Mouse (Mus musculus): Measurements from ENCODE around the gene Tmem235.

Gene Tmem235

DNA sequence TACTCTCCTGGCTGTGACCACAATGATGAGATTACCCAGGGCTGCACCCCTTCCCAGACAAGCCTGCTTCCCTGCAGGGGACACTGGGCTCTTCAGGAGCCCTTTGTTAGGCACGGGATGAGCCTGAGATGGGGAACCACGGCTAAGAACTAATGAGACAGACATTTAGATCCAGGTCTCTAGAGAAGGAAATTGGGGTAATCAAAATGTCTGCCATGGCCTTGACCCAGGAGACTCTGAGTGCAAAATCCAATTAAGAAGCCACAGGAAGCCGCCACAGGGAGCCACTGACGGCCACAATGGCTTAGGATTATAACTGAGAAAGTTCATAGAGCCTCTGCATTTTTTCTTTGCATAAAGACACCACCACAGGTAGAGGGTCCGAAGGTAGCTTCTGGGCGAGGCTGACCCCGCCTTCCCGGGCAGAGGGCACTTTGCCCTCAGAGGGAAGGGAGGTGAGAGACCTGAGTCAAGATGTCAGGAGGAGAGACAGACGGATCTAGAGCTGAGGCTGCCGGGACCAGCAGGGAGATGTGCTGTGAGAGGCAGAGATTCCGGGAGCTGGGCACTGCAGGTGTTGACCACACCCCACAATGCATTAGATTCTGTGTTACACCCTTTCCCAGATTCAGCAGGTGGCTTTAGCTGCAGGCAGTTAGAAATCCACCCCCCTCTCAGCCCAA is 2.8 kb downstream of the Tmem235 start:
- DNase-seq (ENCODE audit: extremely low spot score, low read depth, low spot score): no peak

DNA sequence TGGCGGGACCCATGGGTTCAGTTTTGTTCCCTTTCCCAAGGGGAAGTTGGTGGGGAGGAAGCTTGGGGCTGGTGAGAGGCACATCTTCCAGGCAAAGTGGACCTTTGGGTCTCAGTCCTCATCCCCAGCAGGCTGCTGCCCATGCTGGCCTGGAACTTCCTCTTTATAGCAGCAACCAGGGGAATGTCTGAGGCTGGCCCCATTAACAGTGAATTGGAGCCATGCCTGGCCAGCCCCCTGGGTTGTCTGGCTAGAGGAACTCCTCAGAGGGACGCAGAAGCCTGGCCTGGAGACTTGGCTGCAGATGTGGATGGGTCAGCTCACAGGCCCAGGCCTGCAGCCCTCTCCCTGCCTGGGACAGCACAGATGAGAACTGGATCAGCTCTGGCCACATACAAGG is 4.3 kb downstream of the Tmem235 start:
- DNase-seq (ENCODE audit: extremely low spot score, low read depth, low spot score): no peak

DNA sequence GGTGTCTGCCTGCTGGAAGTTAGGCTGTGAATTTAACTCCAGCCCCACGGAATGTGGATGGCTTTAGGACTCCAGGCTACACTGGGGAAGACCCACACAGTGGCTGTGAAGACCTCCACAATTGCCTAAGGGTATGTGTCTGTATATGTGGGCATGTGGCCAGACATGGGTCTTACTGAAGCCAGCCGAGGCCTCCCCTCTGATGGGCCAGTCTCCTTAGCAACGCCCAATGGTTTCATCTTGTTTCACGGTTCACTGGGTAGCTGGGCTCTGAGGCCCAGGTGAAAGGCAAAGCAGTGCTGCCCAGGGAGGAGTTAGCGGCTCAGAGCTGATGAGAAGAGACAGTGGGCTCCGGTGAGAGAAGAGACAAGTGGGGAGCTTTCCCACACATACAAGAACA is 5.4 kb downstream of the Tmem235 start:
- DNase-seq (ENCODE audit: extremely low spot score, low read depth, low spot score): no peak

DNA sequence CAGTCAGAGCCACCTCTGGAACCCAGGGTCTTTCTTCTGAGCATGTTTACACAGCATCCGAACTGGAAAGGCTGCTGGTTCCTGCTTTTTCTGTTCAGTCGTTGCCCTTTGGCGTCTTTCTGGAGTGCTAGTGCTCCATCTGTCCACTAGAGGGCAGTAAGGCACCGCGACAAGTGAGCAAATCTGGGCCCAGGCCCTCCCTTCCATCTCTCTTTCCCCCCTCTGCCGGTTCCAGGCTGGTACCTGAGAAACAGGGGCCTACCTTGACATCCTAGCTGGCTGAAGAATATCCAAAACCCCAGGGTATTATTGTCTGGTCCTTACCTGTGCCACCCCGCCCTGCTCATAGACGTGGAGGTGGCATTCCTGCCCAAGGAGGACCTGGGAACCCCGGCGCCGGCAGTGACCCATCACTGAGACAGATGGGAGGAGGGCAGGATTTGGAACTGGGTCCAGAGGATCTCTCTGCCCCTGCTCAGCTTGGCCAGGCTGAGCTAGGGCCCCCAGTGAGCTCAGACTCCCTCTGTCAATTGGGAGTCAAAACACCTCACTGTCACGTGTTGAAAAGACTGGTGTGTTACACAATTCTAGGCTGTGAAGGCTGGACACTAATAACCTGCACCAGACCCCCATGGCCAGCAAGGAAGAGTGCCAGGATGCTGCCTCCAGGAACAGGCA is 10.3 kb downstream of the Tmem235 start:
- DNase-seq (ENCODE audit: extremely low spot score, low read depth, low spot score): peak; percentile 75

DNA sequence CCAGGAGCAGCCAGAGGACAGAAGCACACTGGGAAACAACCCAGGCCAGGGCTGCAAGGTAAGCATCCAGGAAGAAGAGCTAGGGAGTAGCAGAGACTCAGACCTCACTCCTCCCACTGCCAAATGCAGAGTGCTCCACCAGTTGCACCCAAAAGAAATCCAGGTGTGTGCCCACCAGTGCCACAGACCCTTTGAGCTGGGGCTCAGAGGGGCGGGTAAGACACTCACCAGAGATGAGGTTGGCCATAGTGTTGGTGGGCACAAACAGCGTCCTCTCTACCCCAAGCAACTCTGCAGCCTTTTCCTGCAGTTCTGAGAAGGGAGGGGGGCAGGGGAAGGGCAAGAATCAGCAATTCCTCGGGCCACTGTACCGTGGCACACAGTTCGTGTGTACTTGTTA is 10.8 kb downstream of the Tmem235 start:
- DNase-seq (ENCODE audit: extremely low spot score, low read depth, low spot score): no peak

DNA sequence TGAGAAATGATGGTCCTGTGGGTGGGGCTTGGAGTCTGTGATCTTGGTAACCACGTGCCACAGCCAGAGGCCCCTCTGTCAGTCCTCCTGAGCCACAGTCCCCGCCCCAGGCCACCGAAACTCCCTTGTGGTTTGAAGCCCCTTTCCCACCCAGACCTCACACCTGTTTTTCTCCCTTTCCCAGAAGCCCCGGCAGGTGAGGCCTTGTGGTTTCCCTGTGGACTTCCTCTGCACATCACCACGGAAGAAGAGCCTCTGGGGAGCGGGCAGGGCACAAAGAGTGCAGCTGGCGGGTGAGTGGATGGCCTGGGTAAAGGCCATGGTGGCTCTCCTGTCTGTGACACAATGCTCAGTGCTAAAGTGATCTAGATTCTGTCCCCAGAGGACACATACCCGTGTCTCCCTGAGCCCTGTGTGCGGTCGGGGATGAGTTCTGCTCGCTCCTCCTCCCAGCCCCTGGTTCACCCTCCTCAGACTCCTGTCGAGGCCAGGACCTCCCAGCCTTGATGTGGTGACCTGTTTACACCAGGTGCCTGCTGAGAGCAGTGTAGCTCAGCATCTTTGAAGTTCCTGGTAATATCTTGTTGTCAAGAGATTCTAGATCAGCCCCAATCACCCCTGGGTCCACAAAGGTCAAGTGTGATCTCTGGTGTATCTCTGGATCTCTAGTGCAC is 11.5 kb downstream of the Tmem235 start:
- no peak for DNase-seq (ENCODE audit: extremely low spot score, low read depth, low spot score)

DNA sequence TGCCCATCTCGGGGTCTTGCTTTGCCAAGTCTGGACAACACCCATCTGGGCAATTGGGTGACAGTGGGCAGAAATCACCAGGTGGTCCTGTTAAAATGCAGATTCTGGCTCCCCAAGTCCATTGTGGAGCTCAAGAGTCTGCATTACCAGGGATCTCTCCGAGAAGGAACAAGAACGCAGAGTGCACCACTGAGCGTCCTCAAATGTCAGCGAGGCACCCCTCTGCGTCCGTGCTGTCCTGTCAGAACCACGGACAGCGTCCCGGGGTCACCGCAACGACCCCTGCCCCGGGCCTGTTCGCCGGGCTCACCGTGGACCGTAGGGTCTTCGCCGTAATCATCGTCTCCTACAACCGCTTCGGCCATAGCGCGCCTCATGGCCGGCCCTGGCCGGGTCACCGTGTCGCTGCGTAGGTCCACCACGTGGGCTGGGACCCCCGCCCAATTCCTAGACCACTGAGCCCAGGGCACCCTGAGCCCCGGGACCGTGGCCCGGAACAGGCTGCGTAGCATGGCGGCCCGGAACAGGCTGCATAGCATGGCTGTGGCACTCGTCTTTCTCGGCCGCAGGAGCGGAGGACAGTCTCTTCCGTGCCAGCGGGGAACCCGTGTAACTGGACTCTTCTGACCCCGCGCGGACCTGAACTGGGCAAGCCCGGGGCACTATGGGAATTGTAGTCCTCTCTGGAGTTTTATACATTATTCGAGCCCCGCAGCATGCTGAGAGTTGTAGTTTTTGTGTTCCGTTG is 12.5 kb downstream of the Tmem235 start, which contains the start of gene Tha1:
Gene Tha1 (minus strand): TSS at position 621 of the 748 bp plus-strand sequence.
- DNase-seq (ENCODE audit: extremely low spot score, low read depth, low spot score): peak; percentile 68

DNA sequence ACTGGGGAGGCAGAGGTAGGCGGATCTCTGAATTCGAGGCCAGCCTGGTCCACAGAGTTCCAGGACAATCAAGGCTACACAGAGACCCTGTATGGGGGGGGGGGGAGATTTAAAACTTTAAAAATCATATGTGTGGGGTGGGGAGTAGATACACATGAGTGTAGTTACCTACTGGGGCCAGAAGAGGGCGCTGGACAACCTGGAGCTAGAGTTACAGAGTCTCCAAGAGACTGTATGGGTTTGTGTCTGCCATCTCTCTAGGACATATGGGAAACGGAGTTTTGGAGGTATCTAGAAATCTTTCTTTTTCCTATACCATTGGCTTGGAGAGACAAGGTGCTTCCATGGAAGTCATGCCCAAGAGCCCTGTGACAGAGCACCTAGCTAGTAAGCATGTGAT is 13.9 kb downstream of the Tmem235 start:
- DNase-seq (ENCODE audit: extremely low spot score, low read depth, low spot score): no peak

DNA sequence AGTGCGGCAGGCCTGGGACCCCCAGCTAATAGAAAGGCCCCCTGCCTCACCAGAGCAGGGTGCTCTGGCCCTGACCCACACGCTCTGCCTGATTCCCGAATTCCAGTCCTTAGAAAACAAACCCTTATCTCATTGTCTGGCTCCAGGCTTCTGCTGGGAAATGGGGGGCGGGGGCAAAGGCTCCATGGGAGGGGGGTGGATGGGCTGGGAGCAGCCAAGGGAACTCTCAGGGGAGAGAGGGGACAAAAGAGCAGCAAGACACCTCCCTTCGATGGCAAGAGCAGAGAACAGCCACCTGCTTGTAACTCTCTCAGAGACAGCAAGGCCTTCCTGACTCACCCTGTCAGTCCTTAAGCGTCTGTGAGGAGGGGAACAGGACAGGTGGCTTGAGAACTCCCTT is 15.1 kb downstream of the Tmem235 start:
- DNase-seq (ENCODE audit: extremely low spot score, low read depth, low spot score): no peak

DNA sequence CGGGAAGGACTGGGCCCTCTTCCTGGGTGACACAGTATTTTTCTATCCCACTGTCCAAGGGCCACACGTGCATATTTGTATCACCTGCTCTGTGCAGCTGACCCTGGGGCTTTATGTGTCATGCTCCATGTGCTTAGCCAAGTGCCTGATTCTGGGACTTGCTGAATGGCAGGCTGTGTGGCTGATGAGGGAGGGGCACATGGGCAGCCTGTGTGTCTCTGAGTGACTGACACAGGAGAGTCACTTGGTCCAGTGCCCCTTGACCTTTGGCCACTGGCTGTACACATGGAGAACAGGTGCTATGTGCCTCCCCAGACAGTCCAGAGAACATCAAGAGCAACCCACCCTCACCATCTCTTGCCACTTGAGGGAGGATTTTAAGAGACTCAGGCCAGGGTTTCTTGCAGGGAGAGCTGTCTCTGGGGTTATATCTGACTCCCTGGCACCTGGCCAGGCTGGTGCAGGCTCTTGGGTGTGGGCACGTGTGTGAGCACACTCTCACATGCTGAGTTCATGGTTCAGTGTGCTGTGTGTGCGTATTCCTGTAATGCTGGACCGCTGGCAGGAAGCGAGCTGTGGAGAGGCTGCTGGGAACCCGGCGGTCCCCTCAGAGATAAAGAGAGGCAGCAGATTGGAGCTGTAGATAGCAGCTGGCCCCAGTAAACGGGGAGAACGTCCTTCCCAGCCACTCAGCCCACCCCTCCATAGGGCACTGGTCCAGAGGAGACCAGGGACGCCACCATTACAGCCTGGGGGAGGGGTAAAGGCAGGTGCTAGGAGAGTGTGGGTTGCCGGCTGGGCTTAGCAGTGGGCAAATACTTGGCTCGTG is 17.6 kb downstream of the Tmem235 start:
- no peak for DNase-seq (ENCODE audit: extremely low spot score, low read depth, low spot score)

DNA sequence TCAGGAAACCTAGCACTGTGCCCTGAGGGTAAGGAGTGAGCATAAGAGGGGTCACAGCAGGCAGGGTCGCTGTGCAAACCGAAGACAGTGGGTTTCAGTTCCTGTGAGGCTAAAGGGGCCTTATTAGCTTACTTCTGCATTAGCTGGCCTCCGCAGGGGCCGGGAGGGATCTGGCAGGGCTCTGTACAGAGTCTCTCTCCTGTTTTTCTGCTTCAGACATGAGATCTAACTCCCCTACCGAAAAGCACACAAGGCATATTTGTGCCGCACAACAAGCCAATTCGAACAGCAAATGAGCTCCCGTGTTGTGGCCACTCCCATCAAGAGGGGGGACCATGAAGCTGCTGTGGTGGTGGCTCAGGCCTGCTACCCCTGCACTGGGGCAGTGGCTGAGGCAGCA is 18.3 kb downstream of the Tmem235 start:
- DNase-seq (ENCODE audit: extremely low spot score, low read depth, low spot score): no peak

DNA sequence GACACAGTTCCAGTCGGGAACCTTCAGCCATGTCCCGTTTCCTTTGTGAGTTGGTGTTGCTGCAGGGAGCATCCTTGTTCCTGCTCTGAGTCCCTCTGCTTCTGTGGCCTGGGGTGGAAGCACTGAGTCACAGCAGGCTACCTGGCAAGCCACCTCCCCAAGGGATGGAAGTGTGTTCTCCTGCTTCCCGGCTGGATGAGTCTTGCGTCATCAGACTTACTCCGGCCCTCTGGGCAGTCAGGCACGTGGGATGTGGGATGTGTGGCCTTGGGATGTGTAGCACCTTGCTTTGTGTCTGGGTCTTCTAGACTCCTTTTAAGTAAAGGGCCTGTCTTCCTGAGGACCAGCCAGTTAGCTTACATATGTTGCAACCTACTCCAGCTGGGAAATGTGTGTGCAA is 19.1 kb downstream of the Tmem235 start:
- no peak for DNase-seq (ENCODE audit: extremely low spot score, low read depth, low spot score)

DNA sequence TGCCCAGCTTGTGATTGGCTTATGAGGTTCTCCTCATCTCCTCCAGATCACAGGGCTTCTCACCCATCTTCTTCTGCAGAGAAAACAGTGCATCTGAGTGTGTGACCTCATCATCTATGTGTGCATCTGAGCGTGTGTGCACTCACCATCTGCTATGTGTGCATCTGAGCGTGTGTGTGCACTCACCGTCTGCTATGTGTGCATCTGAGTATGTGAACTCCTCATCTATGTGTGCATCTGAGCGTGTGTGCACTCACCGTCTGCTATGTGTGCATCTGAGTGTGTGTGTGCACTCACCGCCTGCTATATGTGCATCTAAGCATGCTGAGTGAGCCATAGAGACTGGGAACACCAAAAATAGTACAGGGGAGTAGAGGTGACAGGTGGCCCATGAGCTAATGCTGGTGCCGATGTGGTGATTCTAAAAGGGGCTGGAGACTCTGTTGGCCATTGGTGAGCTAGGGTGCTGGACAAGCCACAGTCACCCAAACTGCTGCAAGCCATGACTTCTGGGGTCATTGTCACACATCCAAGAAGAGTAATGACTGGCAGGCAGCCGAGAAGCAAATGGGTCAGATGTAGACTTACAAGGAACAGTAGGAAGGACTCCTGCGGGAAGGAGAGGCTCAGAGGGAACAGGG is 19.9 kb downstream of the Tmem235 start:
- DNase-seq (ENCODE audit: extremely low spot score, low read depth, low spot score): no peak

DNA sequence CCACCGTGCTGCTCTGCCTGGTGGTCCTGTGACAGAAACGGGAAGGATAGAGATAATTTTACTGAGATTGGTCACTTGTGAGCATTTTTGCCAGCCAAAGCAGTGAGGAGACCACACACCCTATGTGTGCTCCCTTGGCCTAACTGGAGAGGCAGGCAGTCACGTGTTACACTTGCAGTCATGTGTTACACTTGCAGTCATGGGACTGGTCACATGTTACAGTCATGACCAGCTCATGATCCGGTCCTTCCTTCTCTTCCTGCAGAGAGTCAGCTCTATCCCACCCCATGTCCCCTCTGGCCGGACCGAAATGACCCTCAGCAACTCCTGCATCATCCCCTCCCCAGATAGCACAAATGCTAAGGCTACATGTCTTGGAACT is 20.4 kb downstream of the Tmem235 start:
- no peak for DNase-seq (ENCODE audit: extremely low spot score, low read depth, low spot score)

DNA sequence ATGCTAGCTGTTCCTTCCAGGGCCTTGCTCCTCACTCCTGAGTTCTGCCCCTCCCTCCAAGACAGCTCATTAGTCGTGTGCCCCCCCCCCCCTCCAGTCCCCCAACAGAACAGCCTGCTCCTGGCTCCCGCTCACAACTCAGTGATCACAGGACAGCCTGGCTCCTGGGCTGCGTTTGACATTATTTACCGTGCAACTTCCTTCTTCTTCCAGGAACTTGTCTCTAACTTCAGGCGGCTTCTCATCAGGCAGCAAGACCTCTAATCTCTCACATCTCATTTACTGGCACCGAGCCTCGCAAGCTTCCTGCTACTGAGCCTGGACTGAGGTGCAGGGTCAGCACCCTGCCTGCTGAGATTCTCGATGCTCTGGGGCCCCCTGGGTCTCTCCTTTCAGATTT is 21.2 kb downstream of the Tmem235 start:
- DNase-seq (ENCODE audit: extremely low spot score, low read depth, low spot score): no peak

DNA sequence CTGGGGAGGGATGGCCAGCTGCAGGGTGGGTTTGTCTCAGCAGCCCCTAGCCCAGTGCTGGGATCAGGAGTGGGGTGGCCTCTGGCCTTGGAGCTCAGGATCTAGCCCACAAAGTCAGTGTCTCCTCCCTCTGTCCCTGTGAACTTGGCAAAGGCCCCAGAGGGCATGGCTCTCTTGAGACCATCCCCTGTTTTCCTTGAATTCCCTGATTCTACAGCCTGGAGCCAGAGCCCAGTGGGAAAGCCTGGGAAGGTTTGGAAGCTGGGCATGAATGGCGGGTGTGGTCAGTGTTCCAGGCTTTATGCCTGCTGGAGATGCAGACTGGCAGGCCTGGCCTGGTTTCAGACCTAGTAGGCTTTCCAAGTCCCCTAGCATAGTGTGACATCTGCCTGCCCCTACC is 21.7 kb downstream of the Tmem235 start:
- no peak for DNase-seq (ENCODE audit: extremely low spot score, low read depth, low spot score)

DNA sequence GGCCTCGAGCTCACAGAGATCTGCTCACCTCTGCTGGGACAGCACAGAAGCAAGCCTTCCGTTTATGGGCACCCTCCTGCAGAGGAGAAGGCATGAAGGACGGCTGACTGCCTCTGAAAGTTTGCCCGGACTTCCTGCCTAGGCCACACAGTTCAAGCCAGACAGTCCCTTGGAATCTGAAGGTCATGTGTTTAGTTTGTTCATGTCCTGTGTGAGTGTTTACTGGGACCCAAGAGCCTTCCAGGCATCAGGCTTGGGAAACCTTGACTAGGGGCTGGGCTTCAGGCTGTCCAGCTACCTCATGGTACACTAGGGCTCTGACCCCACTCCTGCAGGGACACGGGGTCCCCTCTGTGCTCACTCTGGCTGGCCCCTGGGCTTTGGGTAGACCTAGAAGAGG is 25.4 kb downstream of the Tmem235 start:
- no peak for DNase-seq (ENCODE audit: extremely low spot score, low read depth, low spot score)

DNA sequence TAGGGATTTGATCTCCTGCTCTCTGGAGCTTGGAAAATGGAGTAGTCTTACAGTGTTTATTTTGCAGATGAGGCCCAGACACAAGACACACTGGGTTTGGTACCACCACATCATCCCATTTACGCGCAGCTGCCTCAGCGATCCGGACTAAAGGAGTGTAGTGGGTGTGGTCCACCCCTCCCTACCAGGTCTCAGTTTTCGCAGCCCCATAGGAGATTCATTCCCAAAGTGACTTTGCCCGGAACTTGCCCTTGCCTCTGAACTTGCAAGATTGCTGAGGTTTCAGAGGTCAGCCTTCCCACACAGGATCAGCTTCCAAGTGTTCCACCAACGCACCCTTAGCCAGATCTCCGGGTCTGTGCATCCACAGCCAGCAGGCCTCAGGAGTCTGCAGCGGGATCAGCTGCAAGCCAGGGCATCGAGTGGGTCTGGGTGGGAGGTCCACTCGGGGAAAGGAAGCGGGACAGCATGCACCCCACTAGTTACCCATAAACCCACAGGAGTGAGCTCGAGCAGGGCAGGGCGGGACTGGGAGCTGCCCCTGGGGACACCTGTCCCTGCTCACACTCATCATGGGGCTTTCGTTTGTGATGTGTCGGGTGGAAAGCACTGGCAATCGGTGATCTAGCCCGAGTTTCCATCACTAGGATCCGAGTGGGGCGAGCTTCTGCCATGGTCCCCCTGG is 27.8 kb downstream of the Tmem235 start:
- DNase-seq (ENCODE audit: extremely low spot score, low read depth, low spot score): no peak

Data from hindlimb bud, embryonic 11.5 days (tissue).